Mouse (Mus musculus) small intestine, adult 2 months (tissue): ENCODE measurements around the gene Wfdc10.

ENCODE experiments used
- CTCF ChIP-seq: fragments of 200-500 bp; IDR thresholded peaks from 2 replicates; pipeline ENCODE4 v1.5.1; 2012; ENCODE audit warnings: low read depth, mild to moderate bottlenecking, control low read depth, inconsistent platforms, low read length, moderate library complexity, mixed read lengths; ENCODE audit not compliant: insufficient replicate concordance, insufficient read length; ENCODE audit errors: extremely low read depth
- POLR2A ChIP-seq: fragments of 200-500 bp; IDR thresholded peaks from 2 replicates; pipeline ENCODE4 v1.6.1; 2012; ENCODE audit warnings: low read depth, mild to moderate bottlenecking, control low read depth, inconsistent platforms, low read length, moderate library complexity

DNA sequence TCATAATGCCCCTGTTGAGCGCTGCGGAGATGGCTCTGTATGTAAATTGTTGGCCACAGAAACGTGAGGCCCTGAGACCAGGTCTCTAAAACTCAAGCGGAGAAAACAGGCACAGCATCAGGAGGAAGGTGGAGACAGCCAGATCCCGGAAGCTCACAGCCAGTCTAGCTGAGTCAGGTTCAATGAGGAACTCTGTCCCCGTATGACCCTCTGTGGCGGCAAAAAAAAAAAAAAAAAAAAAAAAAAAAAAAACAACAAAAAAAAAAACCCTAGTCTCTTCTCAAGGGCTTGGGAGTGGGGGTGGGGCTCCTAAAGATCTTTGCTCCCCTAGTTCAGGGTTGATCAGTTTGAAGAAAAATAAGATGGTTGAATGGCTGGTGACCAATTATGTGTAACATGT, 14.7 kb upstream of the Wfdc10 start:
- TF ChIP-seq CTCF (no peak), POLR2A (no peak)
